Mouse (Mus musculus): Measurements from ENCODE around the gene Aida.

GRCm38 (mm10) chr1:183250612-183251011 is 45.8 kb upstream of the Aida start:
- TF ChIP-seq FOSL1 (IDR thresholded peaks at IDR 0.05; ENCODE audit: insufficient read depth, low read length, poor library complexity, severe bottlenecking) = no peak
- TF ChIP-seq CTCF (IDR thresholded peaks at IDR 0.05; ENCODE audit: control insufficient read depth, insufficient read depth, insufficient read length) = no peak
- no peak for TF ChIP-seq CEBPB (IDR thresholded peaks at IDR 0.05; ENCODE audit: low read depth)
- no peak for TF ChIP-seq MYOG (IDR thresholded peaks at IDR 0.05; ENCODE audit: control insufficient read depth, extremely low read depth, insufficient read length)
- no peak for TF ChIP-seq MYOD1 (IDR thresholded peaks at IDR 0.05; ENCODE audit: control insufficient read depth, insufficient read length, low read depth)
- no peak for TF ChIP-seq USF1 (IDR thresholded peaks at IDR 0.05; ENCODE audit: low read depth)
- no peak for TF ChIP-seq MAX (IDR thresholded peaks at IDR 0.05)
